Mouse (Mus musculus): ENCODE data around the gene Rspo3.

Gene Rspo3

DNA sequence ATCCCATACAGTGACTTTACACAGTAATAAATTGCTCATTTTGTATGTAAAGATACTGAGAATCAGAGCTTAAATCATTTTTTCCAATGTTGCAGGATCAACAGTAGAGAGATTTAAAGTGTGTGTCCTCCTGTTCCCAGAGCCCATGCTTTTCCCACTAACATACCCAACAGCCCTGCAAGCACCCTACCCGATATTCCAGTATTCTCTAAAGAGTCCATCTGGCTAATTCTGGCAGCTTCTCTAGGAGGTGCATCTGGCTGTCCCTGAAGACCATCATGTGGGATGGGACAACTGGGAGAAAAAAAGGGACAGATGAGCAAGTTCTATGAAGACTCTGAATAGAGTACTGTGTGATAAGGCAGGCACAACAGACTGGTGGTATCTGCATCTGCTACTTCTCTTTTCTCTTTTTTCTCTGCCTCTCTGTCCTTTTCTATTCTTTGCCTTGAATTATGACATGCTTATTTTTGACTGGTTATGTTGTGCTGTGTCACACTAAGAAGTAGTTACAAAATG lies 102.7 kb downstream of the Rspo3 start:
- no peak for DNase-seq

- DNase-seq, result no peak
These were observed 109.0 kb downstream of the Rspo3 start for GRCm38 (mm10) chr10:29426660-29427059.

GRCm38 (mm10) chr10:29424571-29424970 lies 111.1 kb downstream of the Rspo3 start:
- no peak for DNase-seq

- no peak for DNase-seq
These were observed 121.3 kb downstream of the Rspo3 start for GRCm38 (mm10) chr10:29414361-29414760.

DNA sequence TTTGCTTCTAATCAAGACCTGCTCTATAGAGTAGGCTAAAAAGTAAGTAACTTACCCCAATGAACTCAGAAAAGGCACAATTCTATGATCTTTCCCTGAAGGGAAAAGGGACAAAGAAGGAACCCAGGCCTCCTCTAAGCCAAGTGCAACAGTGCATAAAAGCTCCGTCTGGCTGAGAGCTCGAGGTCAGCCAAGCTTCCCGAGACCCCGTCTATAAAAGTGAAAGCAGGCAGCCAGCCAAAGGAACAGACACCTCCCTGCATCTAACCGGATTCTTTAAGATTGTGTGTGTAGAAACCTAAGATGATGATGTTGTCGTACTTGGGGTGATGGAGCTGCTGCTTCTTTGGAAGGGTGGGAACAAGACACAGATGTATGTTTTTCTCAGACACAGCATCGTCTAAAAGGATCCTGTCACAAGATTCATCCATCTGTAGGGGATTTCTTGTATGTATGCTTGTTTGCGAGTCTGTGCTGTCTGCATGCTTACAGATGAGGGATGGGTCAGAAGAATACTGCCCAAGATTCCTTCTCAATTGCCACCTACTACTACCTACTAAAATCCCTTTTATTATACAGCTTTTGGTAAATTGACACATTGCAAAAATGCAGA lies 132.9 kb downstream of the Rspo3 start:
- peak; percentile 24 to 44 for DNase-seq

Data from cerebellum, postnatal 25 days (tissue).